7 mouse cellular contexts compared by ENCODE assay signal in the genomic region with DNA sequence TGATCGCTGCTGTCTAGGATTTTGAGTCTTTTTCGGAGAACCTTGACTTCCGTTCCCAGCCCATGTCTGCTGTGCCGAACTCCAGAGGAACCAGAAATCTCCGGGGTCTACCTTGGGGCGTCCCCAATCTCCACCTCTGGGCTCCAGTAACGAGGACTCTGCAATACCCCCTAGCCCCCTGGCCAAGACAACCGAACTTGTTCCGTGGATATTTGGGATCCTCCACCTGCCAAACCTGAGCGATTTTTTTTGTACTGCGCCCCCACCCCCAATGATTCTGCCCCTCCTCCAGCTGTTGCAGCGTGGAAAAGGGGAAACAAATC. TPM values are rescaled to one million over a fixed set of nuclear protein-coding genes. Genes with fewer than 3 reads are reported as not detected.
DNase-seq lines count a peak whose midpoint lies in the region; ATAC-seq and TF ChIP-seq lines count a peak whose summit lies in the region.

No protein-coding gene starts in this region.

- H3K36me3 ChIP-seq in megakaryocyte, embryonic 14.5 days (replicated peaks; ENCODE audit: low read length): peaks cover 2% of the 10 kb centered on the region
- no peaks in the 10 kb centered on the region for H3K36me3 ChIP-seq in forebrain, postnatal 0 days (ENCODE audit: insufficient read depth)
- no peaks in the 10 kb centered on the region for H3K36me3 ChIP-seq in liver, embryonic 13.5 days

- peak overlapping the region; percentile 68 for H3K9ac ChIP-seq in forebrain, postnatal 0 days
- no peak overlapping the region for H3K9ac ChIP-seq in liver, embryonic 13.5 days

- peak overlapping the region; percentile 77 for H3K4me2 ChIP-seq in forebrain, postnatal 0 days (ENCODE audit: low read depth)
- peak overlapping the region; percentile 50 for H3K4me2 ChIP-seq in liver, embryonic 13.5 days

- no peak for ATAC-seq in megakaryocyte, adult 5-6 weeks (ENCODE audit: poor library complexity, severe bottlenecking)
- ATAC-seq in forebrain, postnatal 0 days: no peak
- ATAC-seq in liver, embryonic 13.5 days (ENCODE audit: low read depth): no peak

- no peak for TF ChIP-seq CTCF in forebrain, postnatal 0 days (IDR thresholded peaks at IDR 0.05; ENCODE audit: low read depth)

- peaks cover 8% of the 10 kb centered on the region for H3K9me3 ChIP-seq in megakaryocyte, embryonic 14.5 days
- H3K9me3 ChIP-seq in forebrain, postnatal 0 days (ENCODE audit: low read length): no peaks in the 10 kb centered on the region
- H3K9me3 ChIP-seq in liver, embryonic 13.5 days (replicated peaks): no peaks in the 10 kb centered on the region; the same call in 1 of the 2 replicates

- under 1% methylated on average over 12 of the region's 12 CpGs for WGBS in forebrain, postnatal 0 days
- 2% methylated on average over 12 of the region's 12 CpGs for WGBS in liver, embryonic 13.5 days (ENCODE audit: insufficient replicate concordance)

- H3K4me1 ChIP-seq in megakaryocyte, embryonic 14.5 days: peaks cover 14% of the 10 kb centered on the region
- peaks cover 7% of the 10 kb centered on the region; the same call in 1 of the 2 replicates for H3K4me1 ChIP-seq in forebrain, postnatal 0 days (ENCODE audit: insufficient read depth)
- 0 out of 2 replicates have a peak, but pooled peaks cover 5% of the 10 kb centered on the region for H3K4me1 ChIP-seq in liver, embryonic 13.5 days (replicated peaks)

- peak overlapping the region; percentile 85 for H3K4me3 ChIP-seq in megakaryocyte, embryonic 14.5 days (replicated peaks)
- H3K4me3 ChIP-seq in forebrain, postnatal 0 days (ENCODE audit: low read depth, low read length): peak overlapping the region; percentile 59
- peak overlapping the region; percentile 16; the same call in 1 of the 2 replicates for H3K4me3 ChIP-seq in liver, embryonic 13.5 days (replicated peaks)

- no peak for DNase-seq in forebrain, postnatal 0 days
- no peak for DNase-seq in liver, embryonic 13.5 days
- DNase-seq in urinary bladder, adult 2 months (ENCODE audit: low spot score): no peak
- DNase-seq in thymus, postnatal 10 days (ENCODE audit: low spot score in 2 of 2): no peak
- no peak for DNase-seq in ovary, adult 18-20 months (ENCODE audit: low spot score)

- peaks cover 9% of the 10 kb centered on the region for H3K27me3 ChIP-seq in megakaryocyte, embryonic 14.5 days (replicated peaks)
- H3K27me3 ChIP-seq in forebrain, postnatal 0 days (ENCODE audit: insufficient read depth, low read length): no peaks in the 10 kb centered on the region
- peaks cover 9% of the 10 kb centered on the region for H3K27me3 ChIP-seq in liver, embryonic 13.5 days

- peak overlapping the region; percentile 64; the same call in 1 of the 2 replicates for H3K27ac ChIP-seq in forebrain, postnatal 0 days (ENCODE audit: low read depth, low read length)
- no peak overlapping the region for H3K27ac ChIP-seq in liver, embryonic 13.5 days

RNA-seq across cellular contexts. Expression of a gene that starts 0.2 kb away (rescaled TPM):
- polyA plus RNA-seq in megakaryocyte, embryonic 14.5 days (2012; ENCODE audit: insufficient read depth, low replicate concordance): 0.10 TPM in 1 of 2 replicates, not detected in the other
- not detected in 2 replicates for total RNA-seq in megakaryocyte, adult 5-6 weeks (2015)
- total RNA-seq in megakaryocyte, adult 5-6 weeks (2017): not detected in 2 replicates
- total RNA-seq in forebrain, postnatal 0 days (2014; rRNA removed): 13.1 and 16.8 TPM in 2 replicates
- 2.1 and 5.1 TPM in 2 replicates for polyA plus RNA-seq in forebrain, postnatal 0 days (2015; fragmentation: Nextera tagmentation; extraction: Ambion mirVana)
- 0.03 TPM in 2 replicates for polyA plus RNA-seq in liver, embryonic 13.5 days (2015; fragmentation: Nextera tagmentation; extraction: Ambion mirVana)
- 0.01 TPM in 1 of 2 replicates, not detected in the other for polyA plus RNA-seq in urinary bladder, adult 2 months (2012; rRNA removed)

Comparison
In these comparisons a context has a peak if more than half of its experiments do, and no peak if none do; other contexts are left out.
1. H3K4me3 ChIP-seq: peak in every context shown above with its lines; median percentile 85 in megakaryocyte, embryonic 14.5 days; 59 in forebrain, postnatal 0 days; 16 in liver, embryonic 13.5 days.